Mouse (Mus musculus) brown adipose tissue, adult 24 weeks (tissue): ENCODE results near the gene Cln3. TPM values are rescaled to one million over a fixed set of nuclear protein-coding genes. Genes with fewer than 3 reads are reported as not detected.

ENCODE experiments used
- H3K27ac ChIP-seq: fragments of 200-500 bp; replicated peaks from 2 replicates; pipeline ENCODE4 v1.5.1; 2012; ENCODE audit warnings: low read depth, mild to moderate bottlenecking, low read length
- H3K4me1 ChIP-seq: fragments of 200-500 bp; 2 replicates; pipeline ENCODE4 v1.6.1; 2012; ENCODE audit warnings: low read length, mixed read lengths; ENCODE audit not compliant: control insufficient read depth, insufficient read depth, insufficient read length
- H3K4me3 ChIP-seq: fragments of 200-500 bp; 2 replicates; pipeline ENCODE4 v1.5.1; 2012; ENCODE audit warnings: low read depth, mild to moderate bottlenecking, low read length, moderate library complexity; ENCODE audit not compliant: insufficient read depth
- polyA plus RNA-seq: library from polyadenylated mRNA; stranded (reverse); fragments of >200 nt; gene quantifications from 2 replicates; pipeline ENCODE4 v1.2.4, GENCODE M21; 2012; ENCODE audit not compliant: missing spikeins, insufficient read depth, insufficient read length

Gene Cln3
- polyA plus RNA-seq, 1 experiment, result 18.9 TPM

- H3K4me3 ChIP-seq, result no peak overlapping the region
- no peaks in the 10 kb centered on the region for H3K4me1 ChIP-seq
- no peak overlapping the region for H3K27ac ChIP-seq
Observed at GRCm38 (mm10) chr7:126579172-126579571, 6.4 kb downstream of the Cln3 start.

DNA sequence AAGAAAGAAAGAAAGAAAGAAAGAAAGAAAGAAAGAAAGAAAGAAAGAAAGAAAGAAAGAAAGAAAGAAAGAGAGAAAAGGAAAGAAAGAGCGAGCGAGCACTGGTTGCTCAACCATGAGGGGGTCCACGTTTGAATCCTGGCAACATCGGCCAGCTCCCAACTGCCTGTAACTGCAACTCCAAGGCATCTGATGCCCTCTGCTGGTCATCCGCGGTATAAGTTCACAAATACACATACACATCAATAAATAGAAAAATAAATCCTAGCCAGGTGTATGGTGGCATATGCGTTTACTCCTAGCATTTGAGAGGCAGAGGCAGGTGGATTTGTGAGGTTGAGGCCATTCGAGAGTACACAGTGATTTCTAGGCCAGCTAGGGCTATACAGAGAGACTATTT, 8.7 kb downstream of the Cln3 start:
- Histone ChIP-seq H3K4me1 (no peaks in the 10 kb centered on the region), H3K4me3 (no peak overlapping the region), H3K27ac (no peak overlapping the region)

GRCm38 (mm10) chr7:126566094-126566765, 19.4 kb downstream of the Cln3 start, which contains the start of gene Eif3c:
Eif3c (minus strand) TSS chr7:126566411.
- H3K27ac ChIP-seq, result peak within 1 kb of the TSS; percentile 59
- no peaks in the 10 kb centered on the region for H3K4me1 ChIP-seq
- peak within 1 kb of the TSS; percentile 88 for H3K4me3 ChIP-seq

GRCm38 (mm10) chr7:126565693-126566092, 19.9 kb downstream of the Cln3 start:
- Histone ChIP-seq H3K27ac (peak overlapping the region; percentile 46), H3K4me3 (peak overlapping the region; percentile 88), H3K4me1 (no peaks in the 10 kb centered on the region)

GRCm38 (mm10) chr7:126556635-126557034, 29.0 kb downstream of the Cln3 start:
- Histone ChIP-seq H3K27ac (no peak overlapping the region), H3K4me3 (no peak overlapping the region)

GRCm38 (mm10) chr7:126554796-126555195, 30.8 kb downstream of the Cln3 start:
- H3K27ac ChIP-seq, result no peak overlapping the region
- no peaks in the 10 kb centered on the region for H3K4me1 ChIP-seq
- H3K4me3 ChIP-seq, result no peak overlapping the region

More at GRCm38 (mm10) chr7:126556635-126557034, 29.0 kb downstream of the Cln3 start:
- H3K4me1 ChIP-seq, result no peaks in the 10 kb centered on the region

- Histone ChIP-seq H3K4me3 (no peak overlapping the region), H3K27ac (no peak overlapping the region), H3K4me1 (no peaks in the 10 kb centered on the region)
Observed at GRCm38 (mm10) chr7:126545631-126546030, 40.0 kb downstream of the Cln3 start.

GRCm38 (mm10) chr7:126541661-126542060, 44.0 kb downstream of the Cln3 start:
- Histone ChIP-seq H3K27ac (no peak overlapping the region), H3K4me1 (no peaks in the 10 kb centered on the region), H3K4me3 (no peak overlapping the region)

DNA sequence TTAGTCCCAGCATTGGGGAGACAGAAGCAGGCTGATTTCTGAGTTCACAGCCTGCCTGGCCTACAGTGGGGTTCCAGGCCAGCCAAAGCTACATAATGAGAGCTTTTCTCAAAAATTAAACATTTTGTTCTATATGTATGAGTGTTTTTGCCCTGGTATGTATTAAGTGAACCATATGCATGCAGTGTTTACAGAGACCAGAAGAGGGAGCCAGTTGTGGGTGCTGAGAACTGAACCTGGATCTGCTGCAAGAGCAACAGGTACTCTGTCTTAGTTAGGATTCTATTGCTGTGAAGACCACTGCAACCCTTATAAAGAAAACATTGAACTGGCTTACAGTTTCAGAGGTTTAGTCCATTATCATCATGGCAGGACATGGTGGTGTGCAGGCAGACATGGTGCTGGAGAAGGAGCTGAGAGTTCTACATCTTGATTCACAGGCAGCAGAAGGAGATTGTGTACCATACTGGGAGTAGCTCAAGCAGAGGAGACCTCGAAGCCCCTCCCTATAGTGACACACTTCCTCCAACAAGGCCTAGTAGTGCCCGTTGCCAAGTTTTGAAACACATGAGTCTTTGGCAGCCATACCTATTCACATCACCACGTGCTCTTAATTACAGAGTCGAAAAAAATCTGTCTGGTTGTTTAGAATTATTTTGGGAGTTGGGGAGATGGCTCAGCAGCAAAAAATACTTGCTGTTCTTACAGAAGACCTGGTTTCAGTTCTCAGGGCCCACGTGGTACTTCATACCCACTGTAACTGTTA, 47.6 kb downstream of the Cln3 start:
- H3K4me3 ChIP-seq, result no peak overlapping the region
- no peaks in the 10 kb centered on the region for H3K4me1 ChIP-seq
- H3K27ac ChIP-seq, result no peak overlapping the region

- H3K27ac ChIP-seq, result no peak overlapping the region
- no peak overlapping the region for H3K4me3 ChIP-seq
Observed at GRCm38 (mm10) chr7:126536466-126536865, 49.2 kb downstream of the Cln3 start.

GRCm38 (mm10) chr7:126535766-126536165, 49.9 kb downstream of the Cln3 start:
- peak overlapping the region; percentile 58 for H3K4me3 ChIP-seq
- no peaks in the 10 kb centered on the region for H3K4me1 ChIP-seq
- H3K27ac ChIP-seq, result no peak overlapping the region

More at GRCm38 (mm10) chr7:126536466-126536865, 49.2 kb downstream of the Cln3 start:
- no peaks in the 10 kb centered on the region for H3K4me1 ChIP-seq

DNA sequence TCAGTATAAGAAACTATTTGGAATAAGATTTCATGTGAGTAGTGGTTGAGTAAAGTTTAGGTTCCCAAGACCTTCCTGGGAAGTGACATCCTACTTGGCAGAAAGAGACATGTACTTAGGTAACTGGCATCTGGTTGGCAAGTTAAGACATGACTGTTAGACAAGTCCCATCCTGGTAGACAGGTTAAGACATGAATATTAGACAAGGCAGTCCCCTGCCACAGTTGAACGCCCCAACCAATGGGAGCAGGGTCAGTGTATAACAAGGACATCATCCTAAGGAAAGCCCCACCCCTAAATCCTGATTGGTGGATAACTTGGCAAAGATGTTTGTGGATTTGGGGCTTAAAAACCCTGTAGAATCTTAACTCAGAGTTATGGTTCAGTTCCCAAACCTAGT, 52.2 kb downstream of the Cln3 start:
- no peak overlapping the region for H3K27ac ChIP-seq
- H3K4me1 ChIP-seq, result no peaks in the 10 kb centered on the region
- no peak overlapping the region for H3K4me3 ChIP-seq

GRCm38 (mm10) chr7:126528166-126528577, 57.4 kb downstream of the Cln3 start:
- Histone ChIP-seq H3K4me3 (peak overlapping the region; percentile 14; the same call in 1 of the 2 replicates), H3K4me1 (no peaks in the 10 kb centered on the region), H3K27ac (no peak overlapping the region)

GRCm38 (mm10) chr7:126523316-126523715, 62.3 kb downstream of the Cln3 start:
- Histone ChIP-seq H3K4me1 (no peaks in the 10 kb centered on the region), H3K4me3 (no peak overlapping the region), H3K27ac (no peak overlapping the region)
